Mouse (Mus musculus) c-Kit-positive CD71-positive TER-119-positive erythroid progenitor cells, embryonic 14.5 days (primary cell): ENCODE data around the gene Hinfp.
"Not testable (repeated sequence)": the region's sequence is repeated elsewhere in the genome, so short reads cannot be mapped to it uniquely, and the experiment has no call there.

Experiments
- DNase-seq: peaks from one replicate; pipeline ENCODE4 v3.0.0-alpha.2; 2013; ENCODE audit warnings: low spot score

Gene Hinfp

DNA sequence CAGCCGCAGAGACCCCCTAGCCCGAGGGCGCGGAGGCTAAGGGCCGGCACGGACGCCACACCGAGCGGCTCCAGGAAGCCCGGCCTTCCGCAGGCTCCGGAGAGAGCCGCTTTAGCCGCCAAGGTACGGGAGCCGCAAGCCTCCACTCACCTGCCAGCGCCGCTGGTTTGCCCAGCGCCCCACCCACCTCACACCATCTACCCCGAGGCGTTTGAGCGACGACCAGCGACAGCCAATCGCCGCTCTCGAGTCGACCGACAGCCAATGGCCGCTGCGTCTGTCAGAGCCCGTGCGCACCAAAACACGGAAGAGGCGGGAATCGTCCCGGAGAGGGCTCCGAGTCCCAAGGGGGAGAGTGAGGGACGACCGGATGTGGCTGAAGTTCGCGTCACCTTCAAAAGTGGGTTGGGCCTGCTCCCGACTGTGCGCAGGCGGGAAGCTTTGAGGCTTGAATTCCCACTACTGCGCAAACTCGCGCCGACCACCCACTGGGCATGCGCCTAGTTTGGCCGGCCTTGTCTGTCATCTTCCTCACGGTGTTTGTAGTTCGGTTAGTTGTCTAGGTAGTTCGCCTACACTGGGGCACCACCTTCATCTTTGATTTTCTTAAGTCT lies at the start of gene Hinfp:
Hinfp (minus strand) TSS at position 206 of the 614 bp plus-strand sequence.
- peak; percentile 98 for DNase-seq

DNA sequence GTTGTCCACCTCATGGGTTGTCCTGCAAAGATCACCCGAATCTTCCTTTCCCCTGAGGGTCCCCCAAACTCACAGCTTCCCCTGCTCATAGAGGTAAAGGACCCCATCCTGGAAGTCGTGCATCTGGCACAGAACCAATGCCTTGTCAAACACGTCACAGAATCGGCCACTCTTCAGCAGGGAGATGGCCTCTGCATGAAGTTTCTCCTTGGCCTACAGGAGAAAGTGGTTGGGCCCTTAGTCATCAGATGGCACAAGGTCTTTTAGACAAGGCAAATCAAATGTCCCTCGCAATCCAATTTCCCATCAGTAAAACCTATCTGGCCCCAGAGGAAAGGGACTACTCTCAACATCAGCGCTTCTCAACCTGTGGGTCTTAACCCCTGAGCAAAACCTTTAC lies 47.7 kb upstream of the Hinfp start:
- DNase-seq = no peak

DNA sequence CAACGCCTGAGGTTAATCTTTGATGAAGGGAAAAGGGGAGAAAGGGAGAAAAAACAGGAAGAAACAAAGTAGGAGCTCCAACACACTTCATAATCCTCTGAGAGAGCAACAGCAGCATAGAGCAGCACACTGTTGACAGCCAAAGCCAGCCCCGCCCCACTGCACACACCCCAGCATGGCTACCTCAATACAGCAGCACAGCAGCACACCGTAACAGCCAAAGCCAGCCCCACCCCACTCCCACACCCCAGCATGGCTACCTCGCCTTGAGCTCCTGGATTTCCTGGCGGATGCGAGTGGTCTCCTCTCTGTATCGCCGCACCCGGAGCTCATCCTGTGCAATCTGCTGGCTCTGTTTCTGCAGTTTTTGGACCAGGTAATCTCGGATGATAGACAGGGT lies 46.9 kb upstream of the Hinfp start:
- DNase-seq = no peak

DNA sequence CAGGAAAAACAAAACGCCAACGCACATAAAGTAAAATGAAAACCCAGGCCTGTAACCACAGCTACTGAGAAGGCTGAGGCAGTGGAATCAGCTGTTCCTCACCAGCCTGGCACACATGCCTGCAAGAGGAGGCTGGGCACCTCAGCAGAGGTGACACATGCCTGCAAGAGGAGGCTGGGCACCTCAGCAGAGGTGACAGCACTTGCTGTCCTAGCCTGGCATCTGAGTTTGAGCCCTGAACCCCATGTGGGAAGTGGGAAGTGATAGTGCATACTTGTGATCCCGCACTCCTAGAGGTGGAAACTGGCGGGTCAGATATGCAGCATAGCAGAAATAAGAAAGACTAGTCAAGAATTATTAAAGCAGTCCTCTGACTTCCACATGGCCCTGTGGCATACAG lies 45.9 kb upstream of the Hinfp start:
- DNase-seq = no peak

DNA sequence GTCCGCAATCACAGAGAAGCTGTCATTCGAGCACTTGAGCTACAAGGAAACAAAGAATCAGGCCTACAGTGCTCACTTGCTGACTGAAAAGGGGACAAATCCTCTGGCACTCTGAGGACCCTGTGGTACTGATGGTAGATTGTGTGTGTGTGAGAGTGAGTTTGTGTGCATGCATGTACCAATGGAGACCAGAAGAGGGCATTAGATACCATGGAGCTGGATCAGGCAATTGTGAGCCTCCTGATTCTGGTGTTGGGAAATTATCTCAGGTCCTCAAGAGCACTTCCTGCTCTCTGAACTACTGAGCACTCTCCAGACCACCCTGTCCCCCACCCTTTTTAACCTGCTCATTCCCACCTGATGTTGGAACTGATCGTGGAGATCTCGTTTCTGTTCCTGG lies 43.1 kb upstream of the Hinfp start:
- DNase-seq = no peak

DNA sequence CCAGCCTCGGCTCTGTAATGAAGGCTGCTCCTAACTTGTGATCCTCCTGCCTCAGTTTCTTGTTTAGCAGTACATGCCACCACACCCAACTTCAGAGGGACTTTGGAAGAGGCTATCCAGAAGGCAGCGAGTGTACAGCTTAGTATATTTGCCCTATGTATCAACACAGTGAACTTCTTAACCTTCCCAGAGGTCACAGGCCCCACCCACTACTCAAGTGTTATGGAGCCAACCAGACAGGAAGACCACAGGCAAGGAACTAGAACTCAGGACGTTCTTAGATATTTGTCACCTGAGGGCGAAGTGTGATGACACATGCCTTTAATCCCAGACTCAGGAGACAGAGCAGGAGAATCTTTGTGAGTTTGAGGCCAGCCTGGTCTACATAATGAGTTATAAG lies 42.1 kb upstream of the Hinfp start:
- no peak for DNase-seq

DNA sequence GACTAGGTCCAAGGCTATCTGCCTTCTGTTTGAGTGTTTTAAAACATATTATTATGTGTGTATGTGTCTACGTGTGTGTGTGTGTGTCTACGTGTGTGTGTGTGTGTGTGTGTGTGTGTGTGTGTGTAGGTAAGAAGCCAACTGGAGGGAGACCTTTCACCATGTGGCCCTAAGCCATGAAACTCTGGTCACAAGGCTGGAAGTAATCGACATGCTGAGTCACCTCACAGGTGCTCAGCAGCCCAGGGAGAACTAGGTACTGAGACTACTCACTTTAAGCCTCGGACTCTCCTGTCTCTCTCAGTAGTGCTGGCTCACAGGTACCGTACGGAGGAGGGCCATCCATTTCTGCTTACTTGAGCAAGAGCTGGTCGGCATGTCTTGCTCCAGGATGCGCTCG lies 41.7 kb upstream of the Hinfp start:
- no peak for DNase-seq

DNA sequence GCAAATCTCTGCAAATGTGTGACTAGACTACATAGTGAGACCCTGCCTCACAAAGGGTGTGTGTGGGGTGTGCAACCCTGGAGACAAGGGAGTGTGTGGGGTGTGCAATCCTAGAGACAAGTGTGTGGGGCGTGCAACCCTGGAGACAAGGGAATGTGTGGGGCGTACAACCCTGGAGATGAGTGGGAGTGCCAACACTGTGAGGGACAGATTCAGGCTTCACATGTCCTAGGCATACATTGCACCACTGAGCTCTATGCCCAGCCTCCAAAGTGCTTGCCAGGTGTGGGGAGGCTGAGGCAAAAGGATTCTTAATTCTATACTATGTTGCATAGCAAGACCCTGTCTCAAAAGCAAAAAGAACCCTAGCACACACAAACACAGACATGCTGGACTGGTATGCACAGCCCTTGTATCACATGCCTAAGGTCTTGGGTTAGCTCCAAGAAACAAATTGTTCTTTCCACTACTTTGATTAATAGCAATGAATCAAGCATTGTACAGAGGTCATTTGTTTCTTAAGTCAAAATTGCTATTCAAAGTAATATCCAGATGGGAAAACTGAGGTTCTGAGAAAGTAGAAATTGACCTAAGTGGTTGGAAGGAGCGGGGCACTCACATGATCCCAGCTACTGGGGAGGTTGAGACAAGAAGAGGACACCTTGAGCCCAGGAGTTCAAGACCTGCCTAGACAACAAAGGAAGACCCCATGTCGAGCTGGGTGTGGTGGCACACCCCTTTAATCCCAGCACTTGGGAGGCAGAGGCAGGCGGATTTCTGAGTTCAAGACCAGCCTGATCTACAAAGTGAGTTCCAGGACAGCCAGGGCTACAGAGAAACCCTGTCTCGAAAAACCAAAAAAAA lies 40.3 kb upstream of the Hinfp start:
- DNase-seq = no peak

DNA sequence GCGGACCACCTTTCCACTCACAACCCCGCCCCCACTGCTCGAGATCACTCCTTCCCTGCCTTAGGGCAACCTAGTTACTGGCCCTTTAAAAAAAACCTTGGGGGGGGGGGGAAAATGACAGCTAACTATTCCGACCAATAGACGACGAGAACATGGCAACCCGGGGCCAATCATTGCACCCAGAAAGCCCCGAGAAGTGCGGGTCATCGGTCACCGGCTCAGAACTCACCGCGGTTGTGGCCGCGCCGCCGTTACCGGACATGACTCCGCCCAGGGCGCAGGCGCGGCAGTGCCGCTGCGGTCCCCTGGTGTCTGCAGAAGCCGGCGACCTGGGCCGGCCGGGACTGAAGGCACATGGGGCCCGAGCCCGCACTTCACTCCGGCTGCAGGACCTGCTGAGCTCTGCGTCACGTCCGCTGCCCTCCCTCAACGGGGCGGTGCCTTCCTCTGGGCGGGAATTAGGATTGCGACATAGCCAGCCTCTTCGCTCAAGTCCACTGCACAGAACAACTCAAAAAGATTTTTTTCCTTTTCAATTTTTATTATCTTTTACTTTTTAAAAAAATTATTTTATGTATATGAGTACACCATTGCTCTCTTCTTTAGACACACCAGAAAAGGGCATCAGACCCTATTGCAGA lies 38.4 kb upstream of the Hinfp start, which contains the start of gene Hmbs:
Hmbs (minus strand) TSS at position 448 of the 641 bp plus-strand sequence.
- DNase-seq = peak; percentile 91

DNA sequence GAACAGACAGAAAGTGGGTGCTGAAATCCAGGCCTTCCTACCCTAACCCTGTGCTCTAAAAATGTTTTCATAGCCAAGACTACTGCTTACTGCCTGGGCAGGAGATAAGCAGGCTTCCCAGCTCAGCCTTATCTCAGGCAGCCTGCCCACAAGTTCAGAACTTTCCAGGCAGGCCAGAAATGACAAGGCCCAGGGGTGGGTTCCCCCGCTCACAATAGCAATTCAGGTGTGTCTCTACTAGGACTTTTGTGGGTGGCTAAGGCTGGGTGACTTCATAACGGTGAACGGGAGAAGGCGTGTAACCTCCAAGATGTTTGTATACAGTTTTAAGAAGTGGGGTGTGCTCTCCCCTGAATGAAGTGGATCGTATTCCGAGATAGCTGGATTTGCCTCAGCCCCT lies 37.8 kb upstream of the Hinfp start:
- peak; percentile 86 for DNase-seq

DNA sequence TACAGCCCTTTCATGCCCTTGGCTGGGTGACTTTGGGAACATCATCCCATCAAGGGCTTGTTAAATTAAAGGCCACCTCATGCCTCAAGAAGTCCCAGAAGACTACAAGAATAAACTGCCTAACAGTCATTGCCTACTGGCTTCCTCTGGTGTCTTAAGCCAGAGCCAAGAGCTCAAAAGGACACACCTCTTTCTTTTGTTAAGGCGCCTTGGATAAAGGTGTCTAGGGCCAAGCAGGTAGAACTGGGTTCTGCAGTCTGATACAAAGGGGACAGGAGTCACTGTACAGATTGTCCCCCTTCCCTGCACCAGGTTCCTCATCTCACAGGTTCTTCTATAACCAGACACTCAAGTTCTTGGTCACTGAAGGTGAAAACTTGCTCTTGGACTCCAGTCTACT lies 37.1 kb upstream of the Hinfp start:
- DNase-seq = no peak

DNA sequence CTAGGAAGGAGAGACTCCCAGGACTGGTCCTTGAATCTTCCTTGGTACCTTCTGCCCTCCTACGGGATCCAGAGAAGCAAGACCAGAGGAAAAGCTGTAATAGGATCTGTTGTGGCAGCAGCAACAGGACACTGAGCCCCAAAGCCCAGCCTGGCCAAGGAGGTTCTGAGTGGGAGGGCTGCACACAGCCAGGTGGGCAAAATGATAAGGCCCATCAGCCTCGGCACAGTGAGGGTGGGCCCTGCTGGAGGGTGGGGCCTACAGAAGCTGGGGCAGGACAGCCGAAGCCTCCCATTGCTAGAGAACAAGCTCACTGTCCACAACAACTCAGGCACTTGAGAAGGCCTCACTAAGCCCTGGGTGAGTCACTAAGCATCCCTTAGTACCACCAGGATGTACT lies 36.7 kb upstream of the Hinfp start:
- peak; percentile 92 for DNase-seq

DNA sequence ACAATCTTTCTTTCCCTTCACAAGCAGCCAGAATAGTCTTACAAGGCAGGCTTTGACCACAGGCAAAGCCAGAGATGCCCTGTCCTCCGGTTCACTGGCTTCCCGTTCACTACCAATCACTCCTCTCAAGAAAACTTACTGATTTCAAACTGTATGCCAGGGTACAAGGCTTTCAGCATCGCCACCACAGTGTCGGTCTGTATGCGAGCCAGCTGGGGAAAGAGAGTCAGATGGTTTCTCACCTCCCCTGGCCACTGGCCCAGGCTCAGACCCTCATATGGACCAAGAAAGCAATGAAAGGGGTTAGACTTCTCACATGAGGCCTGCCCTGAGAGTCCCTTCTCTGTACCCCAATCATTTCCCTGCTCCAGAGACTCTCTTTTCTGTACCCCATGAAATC lies 36.0 kb upstream of the Hinfp start:
- no peak for DNase-seq

DNA sequence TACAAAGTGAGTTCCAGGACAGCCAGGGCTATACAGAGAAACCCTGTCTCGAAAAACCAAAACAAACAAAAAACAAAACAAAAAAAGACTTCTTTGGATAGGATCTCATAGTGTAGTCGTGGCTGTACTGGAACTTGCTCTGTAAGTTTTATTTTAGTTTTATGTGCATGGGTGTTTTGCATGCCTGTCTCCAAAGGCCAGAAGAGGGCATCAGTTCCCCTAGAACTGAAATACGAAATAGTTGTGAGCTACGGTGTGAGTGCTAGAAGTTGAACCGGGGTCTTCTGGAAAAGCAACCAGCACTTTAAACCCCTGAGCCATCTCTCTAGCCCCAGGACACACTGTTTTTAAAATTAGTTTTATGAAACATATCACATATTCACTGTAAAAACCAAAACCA lies 33.1 kb upstream of the Hinfp start:
- no peak for DNase-seq

DNA sequence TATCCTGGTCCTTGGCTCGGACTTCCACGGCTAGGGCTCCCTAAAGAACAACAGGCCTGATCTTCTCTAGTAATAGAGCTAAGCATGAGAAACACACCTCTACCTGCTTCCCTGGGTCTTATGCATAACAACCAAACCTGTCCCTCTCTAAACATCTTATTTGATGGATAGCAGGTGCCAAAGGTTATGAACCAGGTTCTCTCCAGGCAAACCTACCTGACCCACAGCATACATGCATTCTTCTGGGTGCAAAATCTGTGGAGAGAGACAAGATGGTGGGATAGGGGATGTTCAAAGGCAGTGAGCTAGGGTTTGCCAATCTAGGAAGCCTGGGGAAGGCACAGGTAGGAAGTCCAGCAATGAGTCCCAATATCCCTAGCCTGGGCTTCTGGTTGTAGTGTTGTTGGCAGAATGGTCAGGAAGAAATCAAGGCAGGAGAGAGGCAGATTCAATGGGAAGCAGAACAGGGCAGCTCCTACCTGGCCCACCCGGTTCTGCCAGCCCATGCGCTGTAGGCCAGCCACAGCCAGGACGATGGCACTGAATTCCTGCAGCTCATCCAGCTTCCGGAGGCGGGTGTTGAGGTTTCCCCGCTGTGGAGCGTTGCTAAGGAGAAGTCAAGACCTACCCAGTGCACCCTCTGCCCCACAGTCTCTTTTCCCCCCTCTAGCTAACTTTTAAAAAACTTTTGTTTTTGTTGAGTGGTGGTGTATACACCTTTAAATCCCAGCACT lies 32.1 kb upstream of the Hinfp start:
- no peak for DNase-seq

DNA sequence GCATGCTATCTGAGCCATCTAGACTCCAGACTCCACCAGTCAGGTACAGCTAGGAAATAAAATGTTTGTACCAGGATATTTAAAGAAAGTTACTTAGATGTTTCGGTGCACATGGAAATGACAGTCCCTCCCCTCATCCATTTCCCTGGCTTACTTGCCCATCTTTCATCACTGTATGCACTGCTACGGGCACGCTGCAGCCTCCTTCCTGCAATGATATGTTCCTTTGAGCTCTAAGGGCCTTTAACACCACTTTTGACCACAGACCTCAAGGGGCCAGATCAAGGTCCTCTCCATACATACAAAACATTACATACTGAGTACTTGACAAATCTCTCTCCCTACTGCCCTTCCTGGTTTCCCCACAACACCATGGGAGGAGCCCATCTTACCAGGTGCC lies 31.5 kb upstream of the Hinfp start:
- DNase-seq = peak; percentile 64

DNA sequence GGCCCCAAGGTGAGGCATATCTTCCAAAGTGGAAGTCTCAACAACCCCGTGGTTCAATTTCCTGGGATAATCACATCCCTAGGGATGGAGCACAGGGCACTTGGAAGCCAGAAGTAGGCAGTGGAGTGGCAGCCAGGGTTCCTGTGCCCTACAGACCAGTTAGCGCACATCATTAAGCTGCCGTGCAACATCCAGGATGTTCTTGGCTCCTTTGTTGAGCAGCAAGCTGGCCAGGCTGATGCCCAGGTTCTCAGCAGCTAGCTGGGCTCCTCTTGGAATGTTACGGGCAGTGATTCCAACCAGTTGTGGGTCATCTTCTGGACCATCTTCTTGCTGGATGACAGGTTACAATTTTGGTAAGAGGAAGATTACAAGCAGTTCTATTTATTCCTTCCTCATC lies 31.0 kb upstream of the Hinfp start:
- not testable (repeated sequence) for DNase-seq

DNA sequence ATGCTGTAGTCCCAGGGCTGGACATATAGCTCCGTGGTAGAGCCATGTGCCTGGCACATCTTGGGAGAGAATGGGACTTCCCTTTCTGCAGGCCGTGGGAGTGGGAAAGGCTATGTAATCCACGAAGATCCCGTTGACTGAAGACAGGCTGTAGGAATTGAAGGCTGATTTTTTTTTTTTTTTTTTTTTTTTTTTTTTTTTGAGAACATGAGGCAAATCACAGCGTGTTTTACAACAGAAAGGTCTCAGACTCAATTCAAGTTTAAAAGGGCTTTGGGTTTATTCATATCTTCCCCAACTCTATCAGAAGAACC lies 30.6 kb upstream of the Hinfp start:
- DNase-seq = peak; percentile 69

DNA sequence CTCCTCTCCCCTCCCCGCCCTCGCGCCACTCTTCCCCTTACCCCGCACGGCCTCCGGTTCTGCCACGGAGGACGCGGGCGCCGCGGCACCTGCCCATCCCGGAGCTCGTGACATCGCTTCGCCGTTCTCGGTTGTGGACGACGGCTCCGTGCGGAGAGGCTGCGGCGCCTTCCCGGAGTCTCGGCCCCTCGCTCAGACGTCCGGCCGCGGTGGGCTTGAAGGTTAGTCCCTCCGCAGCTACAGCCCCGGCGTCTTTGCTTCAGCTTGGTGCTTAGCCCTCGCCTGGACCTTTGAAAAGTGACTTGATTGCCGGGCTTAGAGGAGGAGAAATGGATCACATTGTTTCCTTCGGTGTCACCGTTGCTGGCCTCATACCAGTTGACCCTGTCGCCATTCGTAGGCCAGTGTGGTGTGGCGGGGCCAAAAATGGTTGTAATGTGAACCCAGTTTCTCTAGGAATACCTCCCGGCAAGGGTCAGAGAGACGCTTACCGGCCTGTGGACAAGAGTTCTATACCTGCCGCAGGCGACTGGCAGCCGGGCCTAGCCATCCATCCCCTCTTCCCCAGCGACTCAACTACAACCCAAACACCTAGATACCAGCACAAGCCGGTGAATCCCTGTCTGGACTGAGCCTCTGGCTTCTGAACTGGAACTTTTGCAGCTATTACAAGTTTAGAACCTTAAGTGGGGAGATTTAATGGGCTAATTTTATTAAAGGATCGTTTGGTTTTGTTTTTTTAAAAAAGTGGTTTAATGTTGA lies 30.0 kb upstream of the Hinfp start:
- peak; percentile 75 for DNase-seq

DNA sequence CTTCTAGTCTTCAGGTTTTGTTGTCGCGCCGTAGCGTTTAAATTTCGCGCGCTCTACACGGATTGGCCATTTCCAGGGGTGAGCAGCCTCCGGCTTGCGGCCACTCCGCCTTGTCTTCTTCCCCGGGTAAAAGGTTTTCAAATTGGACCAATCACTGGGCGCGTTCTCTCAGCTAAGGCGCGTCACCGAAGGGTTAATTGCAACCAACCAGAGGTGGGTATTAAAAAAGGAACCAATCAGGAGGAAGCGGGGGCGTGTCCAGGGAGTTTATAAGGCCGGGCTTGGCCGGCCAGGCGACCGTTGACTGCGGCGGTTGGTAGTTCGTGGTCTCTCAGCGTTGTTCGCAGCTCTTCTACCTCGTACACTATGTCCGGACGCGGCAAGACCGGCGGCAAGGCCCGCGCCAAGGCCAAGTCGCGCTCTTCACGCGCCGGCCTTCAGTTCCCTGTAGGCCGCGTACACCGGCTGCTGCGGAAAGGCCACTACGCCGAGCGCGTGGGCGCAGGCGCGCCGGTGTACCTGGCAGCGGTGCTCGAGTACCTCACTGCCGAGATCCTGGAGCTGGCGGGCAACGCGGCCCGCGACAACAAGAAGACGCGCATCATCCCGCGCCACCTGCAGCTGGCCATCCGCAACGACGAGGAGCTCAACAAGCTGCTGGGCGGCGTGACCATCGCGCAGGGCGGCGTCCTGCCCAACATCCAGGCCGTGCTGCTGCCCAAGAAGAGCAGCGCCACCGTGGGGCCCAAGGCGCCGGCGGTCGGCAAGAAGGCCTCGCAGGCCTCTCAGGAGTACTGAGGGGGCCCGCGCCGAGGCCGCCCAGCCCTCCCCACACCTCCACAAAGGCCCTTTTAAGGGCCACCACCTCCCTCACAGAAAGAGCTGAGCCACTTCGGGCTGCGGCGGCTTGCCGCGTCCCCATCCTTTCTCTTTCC lies 29.2 kb upstream of the Hinfp start, which contains the start of gene H2afx:
H2afx (plus strand) TSS at position 299 of the 935 bp plus-strand sequence.
- peak; percentile 100 for DNase-seq
